ENCODE assay signal across 17 mouse cellular contexts in genomic region chr5:148354536-148354935, GRCm38 (mm10). TPM values are rescaled to one million over a fixed set of nuclear protein-coding genes. Genes with fewer than 3 reads are reported as not detected.
DNase-seq lines count a peak whose midpoint lies in the region; ATAC-seq lines count a peak whose summit lies in the region.
"Had no signal": no experiment of that assay in that cellular context is flagged by ENCODE, and none has a peak within 500 bp of the region (broad histone marks: within the 10 kb centered on the region; RNA-seq: fewer than 3 reads in every experiment).

No protein-coding gene starts in this region.

- ATAC-seq in heart, embryonic 11.5 days (replicated peaks; ENCODE audit: insufficient number of reproducible peaks, low FRiP score, low TSS enrichment), result no peak
- no peak for ATAC-seq in heart, embryonic 14.5 days (ENCODE audit: insufficient number of reproducible peaks, insufficient read depth, low FRiP score, low read depth)
- peak; percentile 72 for ATAC-seq in heart, embryonic 16.5 days (replicated peaks; ENCODE audit: extremely low read depth, insufficient read depth, low FRiP score)
- ATAC-seq: forebrain, embryonic 14.5 days; intestine, embryonic 16.5 days had no signal

- H3K27ac ChIP-seq in heart, embryonic 11.5 days (ENCODE audit: low read depth, low read length), result peak overlapping the region; percentile 22; the same call in 1 of the 2 replicates
- peak overlapping the region; percentile 54 to 68 for H3K27ac ChIP-seq in heart, embryonic 14.5 days (replicated peaks in 1 of 2; ENCODE audit: control insufficient read depth in 1 of 2, insufficient read depth in 1 of 2, low read depth in 2 of 2, low read length in 2 of 2)
- peak overlapping the region; percentile 85 for H3K27ac ChIP-seq in heart, embryonic 16.5 days (ENCODE audit: low read length)
- H3K27ac ChIP-seq: embryonic facial prominence, embryonic 10.5 days; gastrocnemius, adult 2 months; hindbrain, embryonic 15.5 days had no signal

- 43% methylated on average over 8 of the region's 8 CpGs for WGBS in heart, embryonic 11.5 days (ENCODE audit: insufficient replicate concordance)
- WGBS in heart, embryonic 14.5 days, result 27% methylated on average over 8 of the region's 8 CpGs
- WGBS in heart, embryonic 16.5 days, result 25% methylated on average over 8 of the region's 8 CpGs

- H3K9me3 ChIP-seq in heart, embryonic 11.5 days (replicated peaks; ENCODE audit: control insufficient read depth, low read length), result no peaks in the 10 kb centered on the region
- H3K9me3 ChIP-seq in heart, embryonic 14.5 days (ENCODE audit: control insufficient read depth, low read length), result 0 out of 2 replicates have a peak, but pooled peaks cover 2% of the 10 kb centered on the region
- no peaks in the 10 kb centered on the region for H3K9me3 ChIP-seq in heart, embryonic 16.5 days (replicated peaks; ENCODE audit: control insufficient read depth, low read length)
- H3K9me3 ChIP-seq: embryonic facial prominence, embryonic 10.5 days; hindbrain, embryonic 15.5 days had no signal

- no peak overlapping the region for H3K4me3 ChIP-seq in heart, embryonic 11.5 days (ENCODE audit: low read depth, low read length)
- no peak overlapping the region for H3K4me3 ChIP-seq in heart, embryonic 14.5 days (ENCODE audit: control insufficient read depth in 1 of 2, insufficient read depth in 1 of 2, low read depth in 1 of 2, low read length in 2 of 2)
- H3K4me3 ChIP-seq in heart, embryonic 16.5 days (ENCODE audit: low read length), result no peak overlapping the region
- H3K4me3 ChIP-seq: embryonic facial prominence, embryonic 10.5 days; gastrocnemius, adult 2 months; hindbrain, embryonic 15.5 days had no signal

- H3K4me1 ChIP-seq in heart, embryonic 11.5 days (ENCODE audit: control insufficient read depth, insufficient read depth, low read length), result peaks cover 15% of the 10 kb centered on the region; the same call in 1 of the 2 replicates
- H3K4me1 ChIP-seq in heart, embryonic 14.5 days (ENCODE audit: control insufficient read depth in 2 of 2, insufficient read depth in 2 of 2, low read length in 2 of 2), result peaks cover 18 to 21% of the 10 kb centered on the region in 2 experiments
- peaks cover 25% of the 10 kb centered on the region for H3K4me1 ChIP-seq in heart, embryonic 16.5 days (ENCODE audit: control insufficient read depth, insufficient read depth, low read length)

- H3K9ac ChIP-seq in heart, embryonic 11.5 days (ENCODE audit: low read depth, low read length), result no peak overlapping the region; the same call in 1 of the 2 replicates
- H3K9ac ChIP-seq in heart, embryonic 14.5 days (ENCODE audit: low read length), result 0 out of 2 replicates have a peak overlapping the region, but pooled peaks have one; percentile 12
- H3K9ac ChIP-seq in heart, embryonic 16.5 days (ENCODE audit: low read length), result peak overlapping the region; percentile 36
- H3K9ac ChIP-seq: hindbrain, embryonic 15.5 days had no signal

- no peaks in the 10 kb centered on the region for H3K27me3 ChIP-seq in heart, embryonic 11.5 days (ENCODE audit: control insufficient read depth, insufficient read depth, low read length)
- H3K27me3 ChIP-seq in heart, embryonic 14.5 days (ENCODE audit: control insufficient read depth, insufficient read depth, low read length), result no peaks in the 10 kb centered on the region
- H3K27me3 ChIP-seq in heart, embryonic 16.5 days (ENCODE audit: control insufficient read depth, insufficient read depth, low read length), result no peaks in the 10 kb centered on the region
- H3K27me3 ChIP-seq: hindbrain, embryonic 15.5 days had no signal

- no peak for DNase-seq in heart, postnatal 25 days (ENCODE audit: low spot score)
- no peak for DNase-seq in adrenal gland, postnatal 10 days
- DNase-seq in urinary bladder, postnatal 14 days (ENCODE audit: low spot score), result no peak
- DNase-seq: adrenal gland, adult 2 months; adrenal gland, postnatal 36 days; cerebellum, adult 2 months; cerebellum, postnatal 10 days; gastrocnemius, adult 2 months; gastrocnemius, postnatal 25 days; kidney, adult 2 months had no signal

- intact Hi-C loops in heart, postnatal 25 days (cut with DNase I), result no loop called here

- H3K4me2 ChIP-seq in heart, embryonic 11.5 days, result no peak overlapping the region
- peak overlapping the region; percentile 32; the same call in 1 of the 2 replicates for H3K4me2 ChIP-seq in heart, embryonic 14.5 days (ENCODE audit: low read length)
- peak overlapping the region; percentile 29; the same call in 1 of the 2 replicates for H3K4me2 ChIP-seq in heart, embryonic 16.5 days (ENCODE audit: low read depth, low read length)
- H3K4me2 ChIP-seq: hindbrain, embryonic 15.5 days had no signal

- no peaks in the 10 kb centered on the region; the same call in 1 of the 2 replicates for H3K36me3 ChIP-seq in heart, embryonic 11.5 days (ENCODE audit: control insufficient read depth, insufficient read depth, low read length)
- 0 out of 2 replicates have a peak, but pooled peaks cover 8% of the 10 kb centered on the region for H3K36me3 ChIP-seq in heart, embryonic 14.5 days (ENCODE audit: control insufficient read depth, insufficient read depth, low read length)
- peaks cover 6% of the 10 kb centered on the region for H3K36me3 ChIP-seq in heart, embryonic 16.5 days (ENCODE audit: control insufficient read depth, insufficient read depth)
- H3K36me3 ChIP-seq: hindbrain, embryonic 15.5 days had no signal

RNA-seq across cellular contexts. Expression of gene Slc7a1, which starts 45.2 kb away (rescaled TPM):
- 26.8 and 34.6 TPM in 2 replicates for polyA plus RNA-seq in heart, embryonic 11.5 days (2014; fragmentation: Nextera tagmentation; extraction: Ambion mirVana)
- 10 to 100 TPM; 10.7 to 15.0 TPM for total RNA-seq in heart, postnatal 25 days (2021)
- polyA plus RNA-seq in heart, embryonic 14.5 days (2014; fragmentation: Nextera tagmentation; extraction: Ambion mirVana), result 22.5 and 23.0 TPM in 2 replicates
- polyA plus RNA-seq in heart, embryonic 16.5 days (2015; fragmentation: Nextera tagmentation; extraction: Ambion mirVana), result 15.1 and 15.7 TPM in 2 replicates
- 10 to 100 TPM; 53.0 to 60.6 TPM for total RNA-seq in adrenal gland, postnatal 10 days (2021)

Comparison
In these comparisons a context has a peak if more than half of its experiments do, and no peak if none do; other contexts are left out.
1. H3K27ac ChIP-seq: peak in every context shown above with its lines; median percentile 85 in heart, embryonic 16.5 days; 61 in heart, embryonic 14.5 days; 22 in heart, embryonic 11.5 days.